Mouse (Mus musculus): ENCODE data around the gene Fbxo7.

Gene Fbxo7

DNA sequence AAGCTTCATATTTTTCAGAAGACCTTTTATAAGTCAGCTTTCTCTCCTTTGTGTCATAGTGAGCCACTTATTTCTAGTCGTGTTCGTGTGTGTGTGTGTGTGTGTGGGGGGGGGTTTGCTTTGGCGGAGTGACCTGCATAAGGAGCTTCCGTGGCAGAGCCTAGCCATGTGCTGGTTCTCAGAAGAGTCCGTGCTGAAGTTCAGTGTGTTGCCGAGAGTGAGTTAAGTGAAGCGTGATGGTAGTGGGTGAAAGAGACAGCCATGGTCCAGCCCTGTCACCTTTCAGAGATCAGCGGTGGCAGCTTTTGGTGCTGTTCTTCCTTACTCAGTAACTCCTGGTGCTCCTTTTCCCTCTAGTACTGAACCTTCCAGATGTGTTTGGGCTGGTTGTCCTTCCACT is 22.3 kb downstream of the Fbxo7 start:
- DNase-seq = no peak

DNA sequence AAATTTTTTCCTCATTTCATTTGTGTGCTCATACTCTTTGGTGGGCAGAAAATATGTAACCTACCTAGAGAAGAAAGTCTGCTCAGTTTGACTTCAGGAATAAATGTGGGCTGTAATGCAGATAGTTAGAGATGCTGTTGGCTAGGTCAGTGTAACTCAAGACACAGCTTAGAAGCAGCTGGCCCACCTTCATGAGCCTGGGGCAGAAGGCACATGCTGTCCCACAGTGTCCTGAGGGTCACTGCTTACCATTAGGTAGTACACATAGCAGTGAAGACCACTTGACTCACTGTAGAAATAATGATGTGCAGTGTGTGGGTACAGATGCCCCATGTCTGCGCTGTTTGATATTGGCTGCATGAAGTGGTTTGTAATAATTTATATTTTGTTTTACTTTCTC is 24.6 kb downstream of the Fbxo7 start:
- no peak for DNase-seq

DNA sequence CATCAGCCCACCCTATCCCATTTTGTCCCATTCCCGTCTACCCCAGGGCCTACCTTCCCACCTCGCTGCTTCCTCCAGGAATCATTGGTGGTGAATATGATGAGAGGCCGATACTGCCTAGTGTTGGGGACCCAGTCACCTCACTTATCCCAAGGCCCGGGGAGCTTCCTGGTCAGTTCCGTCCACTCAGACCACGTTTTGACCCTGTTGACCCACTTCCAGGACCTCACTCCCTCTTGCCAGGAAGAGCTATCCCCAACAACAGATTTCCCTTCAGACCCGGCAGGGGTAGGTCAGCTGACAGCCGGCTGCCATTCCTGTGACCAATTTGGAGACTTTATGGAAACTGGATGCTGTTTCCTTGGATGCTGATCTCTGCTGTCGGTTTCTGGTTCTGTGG is 26.0 kb downstream of the Fbxo7 start:
- DNase-seq = no peak

DNA sequence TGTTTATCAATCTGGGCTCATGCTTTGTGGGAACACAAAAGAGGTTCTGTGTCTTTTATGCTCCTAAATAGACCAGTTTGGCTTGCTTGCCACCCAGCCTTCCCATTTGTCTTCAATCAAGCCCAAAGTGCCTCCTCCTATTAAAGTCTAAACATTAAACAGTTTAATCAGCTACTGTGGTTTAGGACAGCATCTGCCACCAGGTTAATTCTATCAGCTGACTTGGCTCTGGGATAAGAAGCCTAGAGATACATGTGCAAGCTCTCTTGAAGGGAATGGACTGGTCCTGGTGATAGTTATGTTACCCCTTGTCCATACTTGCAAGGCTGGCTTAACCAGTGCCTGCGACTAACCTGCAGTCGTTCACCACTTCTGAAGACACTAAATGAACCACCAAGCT is 28.8 kb downstream of the Fbxo7 start:
- DNase-seq = no peak

DNA sequence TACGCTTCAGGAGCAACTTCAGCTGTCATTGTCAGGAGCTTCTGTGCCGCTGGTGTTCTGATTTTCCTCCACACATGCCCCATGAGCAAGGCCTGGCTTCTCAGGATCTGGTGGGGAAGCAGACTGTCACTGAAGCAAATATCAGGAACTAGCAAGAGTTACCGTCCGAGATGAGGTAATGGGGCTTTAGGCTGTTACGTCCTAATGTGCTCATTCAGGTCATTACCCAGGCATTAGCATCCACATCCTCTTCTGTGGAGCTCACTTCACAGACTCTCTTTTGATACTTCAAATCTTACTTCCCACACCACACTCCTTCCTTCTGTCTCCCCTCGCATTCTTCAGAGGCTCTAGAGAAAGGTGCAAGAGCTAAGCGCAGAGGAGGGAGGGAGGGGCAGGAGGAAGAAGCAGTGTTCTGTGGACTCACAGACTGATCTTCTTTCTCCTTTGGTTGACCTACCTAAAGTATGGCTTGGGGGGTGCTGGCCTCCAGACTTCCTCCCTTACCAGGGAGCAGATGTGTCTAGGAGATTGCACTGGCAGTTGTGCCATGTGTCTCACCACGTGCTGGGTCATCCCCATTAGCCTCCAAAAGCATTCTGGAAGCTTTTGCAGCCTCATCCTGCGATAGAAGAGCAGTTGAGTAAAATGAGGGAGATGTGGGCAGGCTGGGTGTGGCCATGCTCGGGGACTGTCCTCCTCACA is 31.2 kb downstream of the Fbxo7 start:
- DNase-seq = no peak

DNA sequence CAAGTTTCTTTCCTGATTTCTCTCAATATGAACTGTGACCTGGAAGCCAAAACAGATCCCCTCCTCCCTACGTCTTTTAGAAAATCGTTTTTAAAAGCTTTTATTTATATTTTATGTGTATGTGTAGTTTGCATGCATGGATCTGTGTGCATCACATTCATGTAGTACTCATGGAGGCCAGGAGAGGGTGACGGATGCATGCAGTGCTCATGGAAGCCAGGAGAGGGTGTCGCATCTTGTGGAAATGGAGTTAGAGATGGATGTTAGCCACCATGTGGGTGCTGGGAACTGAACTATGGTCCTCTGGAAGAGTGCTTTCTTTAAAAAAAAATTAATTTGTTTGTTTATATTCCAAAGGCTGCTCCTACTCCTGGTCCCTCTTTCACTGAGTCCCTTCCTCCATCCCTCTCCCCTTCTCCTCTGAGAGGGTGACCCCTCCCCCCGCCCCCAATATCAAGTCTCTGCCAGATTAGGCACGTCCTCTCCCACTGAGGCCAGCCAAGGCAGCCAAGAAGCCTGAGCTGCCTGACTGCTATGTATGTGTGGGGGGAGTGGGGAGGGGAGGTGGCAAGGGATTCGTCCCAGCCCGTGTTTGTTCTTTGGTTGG is 34.6 kb downstream of the Fbxo7 start:
- DNase-seq = no peak

DNA sequence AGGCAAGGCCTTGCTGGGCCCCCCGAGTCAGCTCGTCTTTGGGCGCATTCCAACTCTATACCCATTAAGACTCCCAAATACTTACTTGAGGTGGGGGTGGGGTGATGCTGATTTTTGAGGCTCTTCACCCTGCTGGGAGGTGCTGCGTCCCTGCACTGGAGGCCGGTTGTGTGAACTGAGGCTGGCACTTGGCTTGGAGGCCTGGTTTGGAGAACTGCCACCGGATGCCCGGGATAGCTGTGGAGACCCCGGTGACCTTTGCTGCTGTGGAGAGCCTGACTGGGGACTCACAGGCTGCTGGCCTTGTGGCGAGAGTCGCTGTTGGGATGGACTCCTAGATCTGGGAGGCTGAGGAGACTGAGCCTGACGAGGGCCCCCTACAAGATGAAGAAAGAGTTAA is 35.5 kb downstream of the Fbxo7 start:
- DNase-seq = peak; percentile 45

DNA sequence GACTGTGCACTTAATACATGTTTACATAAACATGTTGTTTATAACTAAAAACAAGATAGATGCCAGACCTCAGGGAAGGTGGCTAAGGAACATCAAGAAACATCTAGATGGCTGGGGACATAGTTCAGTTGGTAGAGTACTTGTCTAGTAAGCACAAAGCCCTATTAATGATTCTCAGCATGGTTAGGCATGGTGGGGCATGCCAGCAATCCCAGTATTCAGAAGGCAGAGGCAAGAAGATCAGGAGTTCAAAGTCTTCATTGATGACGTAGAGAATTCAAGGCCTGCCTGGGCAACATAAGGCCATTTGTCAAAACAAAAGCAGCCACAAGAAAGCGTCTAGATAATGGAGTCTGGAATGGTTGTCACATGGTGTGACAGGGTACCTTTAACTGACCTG is 35.9 kb downstream of the Fbxo7 start:
- DNase-seq = peak; percentile 63

DNA sequence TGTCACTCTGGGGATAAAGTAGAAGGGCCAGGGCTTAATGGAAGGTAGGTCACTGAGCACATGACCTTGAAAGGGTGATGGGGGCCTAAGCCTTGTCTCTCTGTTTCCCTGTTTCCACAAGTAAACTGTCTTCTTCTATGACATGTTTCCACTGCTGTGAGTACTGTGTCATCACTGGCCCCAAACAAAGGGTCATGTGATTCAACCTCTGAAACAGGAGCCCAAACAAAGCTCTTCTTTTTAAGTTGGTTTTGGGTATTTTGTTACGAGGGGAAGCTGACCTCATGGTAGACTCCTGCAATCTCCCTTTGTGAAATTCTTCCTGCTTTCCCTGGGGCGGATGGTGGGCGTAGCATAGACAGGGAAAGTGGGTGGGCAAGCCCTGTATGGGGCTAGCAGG is 38.5 kb downstream of the Fbxo7 start:
- DNase-seq = no peak

DNA sequence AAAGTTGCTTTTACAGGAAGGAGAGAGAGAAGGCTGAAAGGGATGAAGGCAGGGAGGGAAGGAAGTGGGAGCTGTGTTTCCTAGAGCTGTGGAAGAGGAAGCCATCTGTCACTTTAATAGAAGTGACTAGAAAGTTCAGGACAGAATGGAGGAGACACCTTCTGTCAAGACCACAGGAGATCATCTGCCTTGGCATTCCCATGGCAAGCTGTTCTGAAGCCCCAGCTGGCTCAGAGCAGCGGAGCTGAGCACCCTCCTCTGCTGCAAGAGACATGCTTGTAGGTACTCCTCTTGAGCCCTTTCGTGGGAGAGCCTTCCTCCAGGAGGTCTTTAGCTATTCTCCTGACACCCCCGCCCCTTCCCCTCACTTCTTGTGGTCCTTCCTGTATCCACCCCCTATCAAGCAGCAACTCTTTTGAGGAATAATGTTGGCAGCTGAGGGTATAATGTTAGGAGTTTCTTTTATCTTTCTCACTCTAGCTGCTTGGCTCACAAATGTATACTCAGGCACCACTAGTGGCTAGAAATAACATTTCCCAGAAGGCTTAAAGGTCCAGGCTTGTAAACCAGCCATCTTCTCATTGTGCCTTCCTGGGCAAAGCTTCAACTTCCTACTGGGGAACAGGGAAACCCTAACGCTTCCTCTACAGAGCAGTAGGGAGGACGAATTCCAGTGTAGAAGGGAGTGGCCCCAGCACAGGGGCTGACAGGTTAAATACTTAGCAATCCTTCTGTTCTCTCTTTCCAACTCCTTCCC is 40.7 kb downstream of the Fbxo7 start:
- no peak for DNase-seq

DNA sequence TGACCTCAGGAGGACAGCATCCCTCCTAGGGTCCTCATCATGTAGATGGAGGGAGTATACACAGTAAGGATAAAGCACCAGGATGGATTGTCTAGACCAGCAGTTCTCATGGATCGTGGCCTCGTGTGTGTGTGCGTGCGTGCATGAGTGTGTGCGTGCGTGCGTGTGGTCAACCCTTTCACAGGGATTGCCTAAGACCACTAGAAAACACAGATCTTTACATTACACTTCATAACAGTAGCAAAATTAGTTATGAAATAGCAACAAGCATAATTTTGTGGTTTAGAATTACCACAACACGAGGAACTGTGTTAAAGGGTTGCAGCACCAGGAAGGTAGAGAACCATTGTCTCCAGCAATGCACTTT is 41.2 kb downstream of the Fbxo7 start:
- DNase-seq = no peak

DNA sequence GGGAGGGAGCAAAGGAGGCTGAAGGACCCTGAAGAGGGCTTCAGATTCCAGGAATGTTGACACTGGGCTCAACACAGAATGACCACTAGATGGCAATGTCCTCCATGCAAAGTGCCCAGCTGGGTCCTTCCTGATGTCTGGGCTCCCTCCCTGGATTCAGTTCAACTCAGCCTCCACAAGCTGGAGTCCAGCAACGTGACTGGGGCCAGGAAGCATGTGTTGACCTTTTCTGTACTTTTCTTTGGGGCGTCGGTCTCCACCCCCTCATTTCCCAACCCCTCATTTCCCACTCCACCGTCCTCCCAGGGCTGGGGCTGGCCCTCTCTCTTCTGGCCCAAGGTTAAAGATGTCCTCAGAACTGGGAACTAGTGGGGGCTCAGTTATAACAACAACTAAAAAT is 43.2 kb downstream of the Fbxo7 start:
- DNase-seq = peak; percentile 91

DNA sequence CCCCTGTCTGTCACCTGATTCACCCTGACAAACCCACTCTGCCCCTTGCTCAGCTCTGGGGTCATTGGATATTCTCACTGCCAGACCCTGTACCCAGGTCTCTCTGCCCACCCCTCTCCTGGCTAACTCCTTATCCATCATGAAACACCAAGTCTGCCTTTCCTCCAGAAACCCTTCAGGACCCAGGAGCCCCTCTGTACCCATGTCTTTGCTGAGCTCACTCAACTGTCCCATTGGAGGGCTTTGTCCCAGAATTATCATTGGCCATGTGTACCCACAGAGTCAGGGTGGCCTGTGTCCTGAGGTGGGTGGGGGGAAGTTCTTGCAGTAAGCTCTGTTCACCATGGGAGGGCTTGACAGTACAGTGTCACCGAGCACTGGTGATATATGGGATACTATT is 43.9 kb downstream of the Fbxo7 start:
- DNase-seq = no peak

DNA sequence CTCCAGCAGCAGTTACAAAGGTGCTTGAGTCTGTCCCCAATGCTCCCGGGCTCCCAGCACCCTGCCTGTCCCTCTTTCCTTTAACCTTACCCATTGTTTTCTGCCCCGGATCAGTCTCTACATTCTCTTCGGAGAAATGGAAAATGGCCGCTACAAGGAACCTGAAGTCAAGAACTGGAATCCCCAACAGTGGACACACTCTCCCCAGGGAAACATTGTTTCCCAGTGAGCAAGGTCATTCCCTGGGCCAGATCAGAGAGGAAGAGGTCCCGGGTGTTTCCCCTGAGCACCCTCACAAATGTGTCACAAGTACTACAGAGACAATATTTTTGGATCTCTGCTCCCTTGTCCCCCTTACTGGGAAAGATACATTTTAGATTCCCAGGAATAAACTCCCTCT is 44.9 kb downstream of the Fbxo7 start:
- no peak for DNase-seq

DNA sequence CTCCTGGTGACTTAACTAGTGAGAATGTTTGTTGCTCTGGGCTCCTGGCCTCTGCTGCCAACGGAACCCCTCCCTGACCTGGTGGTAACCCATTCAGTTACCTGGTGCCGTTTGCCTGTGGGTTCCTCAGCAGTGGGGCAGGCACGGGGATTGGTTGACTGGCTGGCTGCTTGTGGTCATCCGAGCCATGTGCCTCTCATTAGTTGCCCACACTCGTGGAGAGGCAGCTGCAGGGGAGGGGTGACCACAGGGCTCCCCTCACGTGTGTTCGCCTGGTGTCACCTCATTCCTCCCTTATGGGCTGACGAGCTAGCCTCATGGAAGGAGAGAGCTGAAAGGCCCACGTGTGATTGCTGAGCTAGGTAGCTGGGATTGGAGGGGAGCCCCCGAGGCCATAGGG is 46.1 kb downstream of the Fbxo7 start:
- DNase-seq = no peak

DNA sequence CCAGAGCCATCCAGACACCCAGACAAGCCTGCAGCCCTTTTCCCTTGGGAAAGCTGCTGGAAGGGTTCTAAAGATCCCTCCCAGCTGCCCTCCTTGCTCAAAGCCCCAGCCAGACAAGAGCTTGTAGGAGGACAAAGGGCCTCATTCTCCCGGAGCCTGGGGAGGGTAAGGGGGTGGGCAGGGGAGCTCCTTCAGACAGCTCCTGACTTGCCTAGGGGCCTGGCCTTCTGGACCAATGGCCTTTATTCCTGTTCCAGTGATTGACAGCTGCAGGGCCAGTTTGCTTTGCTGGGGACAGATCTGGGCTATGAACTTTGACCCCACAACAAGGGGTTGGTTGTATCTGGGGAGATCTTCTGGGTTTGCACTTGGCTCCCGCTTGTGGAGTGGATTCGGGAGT is 47.6 kb downstream of the Fbxo7 start:
- peak; percentile 64 for DNase-seq

DNA sequence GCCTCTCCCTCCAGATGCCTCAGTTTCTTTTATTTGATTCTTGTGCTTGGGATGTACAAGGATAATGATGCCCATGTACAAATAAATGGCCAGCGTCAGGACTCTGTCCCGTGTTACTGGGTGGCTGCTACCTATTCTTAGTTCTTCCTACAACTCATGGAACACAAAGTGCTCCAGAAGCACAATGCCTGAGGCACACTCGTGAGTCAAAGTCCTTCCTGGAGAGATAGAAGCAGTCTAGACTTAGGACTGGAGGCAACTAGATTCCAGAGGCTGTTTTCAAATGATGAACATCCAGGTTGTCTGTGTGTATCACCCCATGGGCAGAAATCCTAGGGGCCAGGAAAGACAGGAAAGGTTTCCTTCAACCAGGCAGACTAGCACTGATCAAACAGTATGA is 49.0 kb downstream of the Fbxo7 start:
- DNase-seq = no peak

DNA sequence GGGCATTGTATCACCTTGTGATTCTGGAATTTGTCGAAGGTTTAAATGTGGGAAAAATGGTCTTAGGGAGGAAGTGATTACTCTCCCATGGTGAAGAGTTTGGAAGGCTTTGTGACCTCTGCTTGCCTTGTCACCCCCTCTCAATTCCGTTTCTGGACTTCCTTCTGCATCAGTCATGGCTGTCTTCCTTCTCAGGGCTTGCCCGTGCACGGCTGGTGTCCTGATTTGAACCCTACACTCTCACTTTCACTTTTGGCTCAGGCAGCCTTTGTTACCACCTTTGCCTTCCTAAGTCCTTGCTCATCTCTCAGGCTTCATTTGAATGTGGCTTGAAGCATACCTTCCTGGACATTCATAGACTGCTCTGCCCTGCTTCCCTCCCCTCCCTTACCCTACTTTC is 52.4 kb downstream of the Fbxo7 start:
- DNase-seq = no peak

DNA sequence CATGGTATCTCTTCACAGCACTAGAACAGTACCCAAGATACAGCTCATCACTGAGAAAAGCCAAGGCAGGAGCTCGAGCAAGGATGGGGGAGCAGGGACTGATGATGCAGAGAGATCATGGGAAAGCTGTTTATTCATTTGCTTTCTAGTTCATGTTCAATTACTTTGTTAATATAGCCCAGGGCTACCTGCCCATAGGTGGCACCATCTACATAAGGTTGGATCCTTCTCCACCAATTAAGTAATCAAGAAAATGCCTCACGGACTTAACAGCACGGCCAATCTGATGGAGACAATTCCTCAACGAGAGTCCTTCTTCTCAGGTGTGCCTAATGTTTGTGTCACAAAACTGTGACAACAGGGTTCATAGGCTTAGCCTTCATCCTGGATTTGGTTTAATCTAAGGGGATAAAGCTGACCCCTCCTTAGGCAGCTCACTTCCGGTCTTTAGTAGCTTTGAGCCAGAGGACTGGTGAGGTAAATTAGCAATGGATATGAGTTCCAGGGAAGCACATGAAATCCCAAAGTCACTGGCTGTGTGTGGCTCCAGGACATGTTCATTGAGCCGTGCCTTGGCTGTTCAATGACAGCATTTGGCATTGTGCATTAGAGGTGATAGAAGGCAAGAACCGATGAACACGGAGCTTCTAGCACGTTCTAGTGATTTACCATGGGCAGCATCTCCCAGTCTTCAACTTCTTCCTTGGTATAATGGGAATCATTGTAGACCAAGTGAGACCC is 53.4 kb downstream of the Fbxo7 start:
- peak; percentile 71 for DNase-seq

DNA sequence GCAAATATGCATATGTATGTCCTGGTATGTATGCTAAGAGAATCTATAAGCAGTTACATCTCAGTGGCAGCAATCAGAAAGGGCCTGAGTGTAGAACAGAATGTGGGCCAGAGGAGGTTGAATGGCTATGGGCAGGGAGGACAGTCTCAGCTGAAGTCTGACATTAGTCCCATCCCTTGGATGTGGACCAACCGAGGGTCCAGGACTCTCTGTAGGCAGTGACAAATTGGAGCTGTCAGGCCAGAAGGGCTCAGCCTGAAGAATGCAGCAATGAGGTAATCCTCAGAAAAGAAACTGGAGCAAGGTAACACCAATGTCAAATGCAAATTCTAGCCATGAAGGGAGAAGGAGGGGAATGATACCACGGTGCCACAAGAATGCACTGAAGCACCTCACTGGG is 55.5 kb downstream of the Fbxo7 start:
- no peak for DNase-seq

DNA sequence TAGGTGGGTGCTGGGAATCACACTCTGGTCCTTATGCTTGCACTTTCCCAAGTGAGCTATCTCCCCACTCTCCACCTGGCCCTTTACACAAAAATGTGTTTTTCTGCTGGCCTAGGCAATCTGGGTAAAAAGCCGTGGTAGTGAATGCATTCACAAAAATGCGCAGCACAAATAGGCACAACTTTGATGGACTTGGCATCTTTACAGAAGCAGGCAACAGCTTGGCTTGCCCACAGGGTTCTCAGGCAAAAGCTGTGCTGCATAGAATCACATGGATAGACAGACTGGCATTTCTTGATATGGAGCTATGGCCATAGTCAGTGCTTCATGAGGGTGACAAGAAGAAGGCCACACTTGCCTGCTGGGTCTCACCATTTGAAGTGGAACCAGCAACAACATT is 57.0 kb downstream of the Fbxo7 start:
- no peak for DNase-seq

DNA sequence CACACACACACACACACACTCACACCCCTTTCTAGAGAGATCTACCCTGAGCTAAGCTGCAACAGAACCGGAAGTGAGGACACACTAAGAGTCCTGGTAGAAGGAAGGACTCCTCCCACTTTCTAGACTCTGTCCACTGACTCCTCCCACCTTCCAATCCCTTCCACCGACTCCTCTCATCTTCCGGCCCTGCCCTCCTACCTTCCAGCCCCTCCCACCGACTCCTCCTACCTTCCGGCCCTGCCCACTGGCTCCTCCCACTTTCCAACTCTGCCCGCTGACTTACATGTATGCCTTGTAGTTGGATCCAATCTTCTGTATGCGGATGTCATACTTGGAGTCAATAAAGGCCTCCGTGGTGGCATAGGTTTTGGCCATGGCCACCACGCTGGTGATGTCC is 58.1 kb downstream of the Fbxo7 start:
- no peak for DNase-seq

DNA sequence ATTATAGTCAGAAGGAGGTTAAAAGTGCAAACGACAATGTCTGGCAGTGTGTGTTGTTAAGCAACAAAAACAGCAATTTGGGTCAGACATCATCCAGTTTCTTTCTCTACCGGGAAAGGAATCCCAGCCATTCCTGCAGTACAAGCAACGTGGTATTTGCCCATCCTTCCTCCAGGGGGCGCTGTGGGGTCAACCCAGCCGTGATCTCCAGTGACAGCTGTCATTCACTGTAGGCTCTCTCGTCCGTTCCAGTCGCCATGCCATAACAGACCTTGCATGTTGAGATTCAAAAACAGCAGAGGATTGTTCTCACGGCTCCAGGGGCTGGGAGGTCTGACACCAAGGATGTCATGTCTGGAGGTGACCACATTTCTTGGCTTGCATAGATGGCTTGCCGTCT is 70.1 kb downstream of the Fbxo7 start:
- DNase-seq = peak; percentile 32

All from kidney, postnatal 14 days (tissue).